Mouse (Mus musculus): ENCODE results near the gene Prima1. TPM values are rescaled to one million over a fixed set of nuclear protein-coding genes. Genes with fewer than 3 reads are reported as not detected.
A peak's percentile ranks its signal among the peaks of the same experiment; 100 is the strongest.

Prima1 gene
- total RNA-seq (2021) = 1 to 10 TPM; 1.3 to 2.1 TPM
- long read RNA-seq, experiment 1, partial matches to known transcripts = 0 of 2 reads
- long read RNA-seq, experiment 1, other reads (novel, unspliced or antisense) = 1 of 2 reads
- long read RNA-seq, experiment 2 = 0 reads

- peak; percentile 74 for DNase-seq
Measured at GRCm38 (mm10) chr12:103242083-103242581, at the start of gene Prima1. Gene Prima1, minus strand, starts transcription at chr12:103242150.

GRCm38 (mm10) chr12:103287276-103287675, 45.3 kb upstream of the Prima1 start:
- DNase-seq = no peak

DNA sequence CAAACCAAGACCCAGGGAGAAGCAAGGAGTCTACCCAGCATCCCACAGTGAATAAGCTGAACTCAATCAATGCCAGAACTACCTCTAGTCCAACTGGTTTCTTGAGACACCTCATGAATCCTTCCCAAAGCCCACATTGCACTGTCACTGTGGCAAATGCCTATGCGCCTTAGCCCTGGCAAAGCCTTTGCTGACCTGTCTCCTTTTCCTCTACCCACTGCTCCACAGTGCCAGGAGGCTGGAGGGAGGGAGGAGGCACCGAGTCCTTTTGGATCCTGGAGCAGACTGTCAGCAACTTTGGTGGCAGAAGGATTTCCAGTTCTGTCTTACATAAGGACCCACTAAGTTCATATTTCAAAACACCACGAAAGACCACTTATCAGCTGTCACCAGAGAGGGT, 41.5 kb upstream of the Prima1 start:
- no peak for DNase-seq

- no peak for DNase-seq
Measured at GRCm38 (mm10) chr12:103282936-103283335, 41.0 kb upstream of the Prima1 start.

- DNase-seq = no peak
Measured at GRCm38 (mm10) chr12:103281912-103282311, 40.0 kb upstream of the Prima1 start.

GRCm38 (mm10) chr12:103281491-103281890, 39.5 kb upstream of the Prima1 start:
- no peak for DNase-seq

DNA sequence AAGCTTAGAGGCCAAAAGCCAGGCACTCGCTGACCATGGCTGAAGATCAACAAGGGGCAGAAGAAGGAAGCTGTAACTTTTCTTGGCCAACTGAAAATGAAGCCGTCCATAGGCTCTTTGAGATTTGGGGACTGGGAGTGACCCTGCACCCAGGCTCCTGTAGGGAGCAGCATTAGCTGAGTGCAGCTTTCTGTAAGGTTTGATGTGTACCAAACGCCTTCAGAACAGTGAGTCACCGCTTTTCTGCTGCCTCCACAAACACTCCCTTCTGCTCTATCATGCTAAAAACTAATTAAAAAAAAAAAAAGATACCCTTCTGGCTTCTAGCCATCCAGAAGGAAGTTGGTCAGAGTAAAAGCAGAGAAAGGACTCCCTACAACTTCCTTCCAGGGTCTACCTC, 34.5 kb upstream of the Prima1 start:
- DNase-seq = no peak

DNA sequence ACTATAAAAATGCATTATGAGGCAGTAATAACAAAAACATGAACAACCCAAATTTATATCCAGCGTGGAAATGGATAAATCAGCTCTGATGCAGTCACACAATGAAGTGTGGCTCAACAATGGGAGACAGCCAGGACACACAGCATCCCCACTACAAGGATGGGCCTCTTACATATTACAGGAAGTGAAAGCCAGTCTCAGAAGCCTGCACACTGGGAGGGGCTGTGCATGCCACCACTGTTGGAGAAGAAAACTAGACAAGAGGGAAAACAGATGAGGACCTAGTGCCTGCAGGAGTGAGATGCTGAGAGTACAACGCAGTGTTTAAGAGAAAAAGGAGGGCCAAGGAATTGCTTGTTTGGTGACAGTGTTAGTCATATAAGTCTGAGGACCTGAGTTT, 31.8 kb upstream of the Prima1 start:
- DNase-seq = no peak

GRCm38 (mm10) chr12:103273051-103273450, 31.1 kb upstream of the Prima1 start:
- DNase-seq = no peak

DNA sequence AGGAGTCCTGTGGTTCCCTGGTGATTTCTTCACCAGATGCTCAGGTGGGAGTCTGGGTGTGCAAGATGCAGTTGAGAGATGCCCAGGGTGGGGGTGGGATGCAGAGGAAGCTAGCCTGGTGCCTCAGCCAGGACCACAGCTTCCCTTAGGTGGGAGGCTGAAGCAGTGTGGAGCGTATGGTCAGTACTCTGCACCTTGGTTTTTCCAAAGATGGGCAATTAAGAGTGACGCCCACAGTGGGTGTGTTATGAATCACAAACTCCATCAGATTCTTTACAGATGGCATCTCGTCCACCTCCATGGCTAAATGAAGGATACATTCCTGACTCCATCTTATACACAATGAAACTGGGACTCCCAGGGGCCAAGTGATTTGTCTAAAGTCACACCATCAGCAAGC, 30.2 kb upstream of the Prima1 start:
- no peak for DNase-seq

GRCm38 (mm10) chr12:103266605-103267004, 24.7 kb upstream of the Prima1 start:
- no peak for DNase-seq

DNA sequence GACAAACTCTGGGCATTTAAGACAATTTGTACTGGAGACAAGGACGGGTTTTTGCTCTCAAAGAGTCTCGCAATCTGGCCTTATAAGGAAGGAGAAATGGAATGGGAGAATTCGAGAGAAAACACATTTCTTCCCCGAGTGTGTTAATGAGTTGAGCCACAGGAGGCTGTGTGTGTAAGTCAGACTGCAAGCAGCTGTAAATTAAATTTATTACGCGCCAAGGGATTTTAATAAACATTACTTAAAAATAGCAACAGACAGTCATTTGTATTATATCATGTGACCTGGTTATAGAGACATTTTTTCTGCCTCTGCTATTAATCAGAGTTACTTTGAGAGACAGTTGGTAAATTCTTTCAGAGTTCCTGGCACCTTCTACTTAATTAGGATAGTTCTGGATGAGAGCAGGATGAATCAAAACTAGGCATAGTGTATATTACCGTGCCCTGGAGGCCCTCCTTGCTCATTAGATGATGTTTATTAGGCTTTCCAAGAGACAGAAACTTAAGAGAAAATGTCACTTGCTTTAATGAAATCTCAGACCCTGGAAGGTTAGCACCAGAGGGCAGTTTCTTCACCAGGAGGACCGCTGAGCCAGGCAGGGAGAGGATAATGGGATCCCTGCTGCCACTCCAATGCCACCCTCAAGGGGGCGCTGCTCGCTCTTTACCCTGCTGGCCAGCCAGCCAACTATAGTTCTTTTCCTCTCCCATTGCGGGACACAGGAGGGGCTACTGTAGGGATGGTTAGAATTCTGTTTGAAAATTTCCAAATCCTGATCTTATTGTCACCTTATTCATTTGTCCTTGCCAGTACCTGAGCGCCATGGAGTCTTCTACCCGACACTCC, 20.3 kb upstream of the Prima1 start:
- DNase-seq = peak; percentile 19

DNA sequence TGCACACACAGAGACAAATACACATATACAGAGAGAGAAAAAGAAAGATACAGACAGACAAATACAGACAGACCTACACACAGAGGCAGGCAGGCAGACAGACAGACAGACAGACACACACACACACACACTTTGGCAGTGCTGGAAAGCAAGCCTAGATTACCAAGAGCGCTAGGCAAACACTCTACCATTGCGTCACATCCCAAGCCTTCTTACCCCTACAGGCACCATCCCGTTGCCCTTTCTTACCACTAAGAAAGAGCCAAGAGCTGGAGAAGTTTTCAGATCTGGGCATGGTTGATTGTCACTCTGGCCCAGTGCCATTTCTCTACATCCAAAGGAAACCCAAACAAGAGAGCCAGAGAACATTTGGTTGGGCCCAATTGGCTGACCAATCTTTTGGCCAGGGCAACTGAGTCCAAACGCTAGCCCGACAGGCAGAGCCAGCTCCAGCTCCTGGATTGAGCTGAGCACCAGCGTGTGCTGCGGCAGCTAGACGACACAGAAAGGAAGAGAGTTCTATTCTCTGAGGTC, 11.0 kb upstream of the Prima1 start:
- no peak for DNase-seq

DNA sequence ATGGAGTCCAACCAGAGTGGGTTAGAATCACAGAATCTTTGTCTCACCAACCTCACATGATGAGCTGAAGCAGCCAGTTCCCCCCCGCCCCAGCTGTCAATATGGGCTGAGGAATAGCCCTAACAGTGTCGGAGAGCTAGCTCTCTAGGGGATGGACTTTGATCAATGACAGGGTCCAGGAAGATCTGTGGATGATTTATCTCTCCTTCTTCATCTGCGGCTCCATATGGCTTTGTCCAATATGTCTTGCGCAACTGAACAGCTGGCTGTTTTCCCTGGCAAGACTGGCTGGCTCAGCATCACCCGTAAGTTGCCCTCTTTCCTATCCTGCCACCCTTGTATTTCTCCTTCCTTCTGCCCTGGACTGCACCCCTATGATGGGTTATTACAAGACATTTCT, 9.2 kb upstream of the Prima1 start:
- DNase-seq = no peak

DNA sequence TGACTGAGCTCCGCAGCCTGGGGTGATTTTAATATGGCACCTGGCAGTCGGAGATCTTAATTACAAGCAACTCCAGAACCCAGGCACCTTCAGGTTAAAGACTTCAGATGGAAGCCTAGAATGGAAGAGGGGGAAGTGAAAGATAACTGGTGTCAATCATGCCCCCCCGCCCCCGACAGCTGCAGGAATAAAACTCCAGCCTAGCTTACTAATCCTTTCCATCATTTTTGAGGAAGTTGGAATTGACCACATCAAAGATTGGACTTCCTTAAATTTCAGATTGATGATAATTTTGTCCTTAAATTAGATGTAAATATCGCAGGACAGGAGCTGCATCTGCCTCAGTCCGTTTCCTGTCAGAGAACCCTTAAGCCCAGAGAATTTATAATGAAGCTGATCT, 8.4 kb upstream of the Prima1 start:
- DNase-seq = no peak

DNA sequence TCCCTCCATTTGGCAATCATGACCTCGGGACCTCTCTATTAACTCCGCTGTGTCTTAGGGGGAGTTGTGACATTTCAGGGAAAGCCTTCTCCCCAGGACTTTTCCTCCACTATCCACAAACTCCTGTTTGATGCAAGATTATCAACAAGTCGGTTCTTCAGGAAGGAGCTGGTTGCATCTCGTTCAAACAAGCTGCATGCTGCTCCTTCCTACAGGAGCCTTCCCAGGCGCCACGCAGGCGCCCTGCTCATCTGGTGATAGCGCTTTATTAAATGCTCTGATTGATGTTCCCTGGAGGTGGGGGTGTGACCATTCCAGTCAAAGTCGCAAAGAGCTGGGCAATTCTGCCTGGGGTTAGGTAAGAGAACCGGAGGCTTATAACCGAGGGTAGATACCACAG, 1.1 kb upstream of the Prima1 start:
- DNase-seq = no peak

DNA sequence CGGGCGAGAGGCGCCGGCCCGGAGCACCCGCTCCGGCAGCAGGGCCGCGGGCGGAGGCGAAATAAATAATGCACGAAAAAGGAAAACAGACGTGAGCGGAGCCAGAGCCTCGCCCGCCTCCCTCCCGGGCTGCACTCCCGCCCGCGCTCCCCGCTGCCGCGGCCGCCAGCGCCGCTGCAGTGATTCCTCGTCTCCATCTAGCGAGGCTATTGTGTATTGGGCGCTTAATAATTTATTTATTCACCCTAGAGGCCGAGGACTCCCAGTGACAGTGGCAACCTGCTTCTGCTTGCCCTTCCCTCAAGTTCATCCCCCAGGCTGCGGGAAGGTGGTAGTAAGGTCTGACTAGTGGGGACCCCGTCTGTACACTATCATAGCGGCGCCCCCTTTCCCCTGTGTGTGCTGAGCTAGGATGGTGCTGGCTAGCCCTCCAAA, 658 bp upstream of the Prima1 start:
- peak; percentile 64 for DNase-seq

- DNase-seq = peak; percentile 11
Measured at GRCm38 (mm10) chr12:103241311-103242082, 453 bp downstream of the Prima1 start.

- DNase-seq = no peak
Measured at GRCm38 (mm10) chr12:103238924-103239460, 3.0 kb downstream of the Prima1 start.

DNA sequence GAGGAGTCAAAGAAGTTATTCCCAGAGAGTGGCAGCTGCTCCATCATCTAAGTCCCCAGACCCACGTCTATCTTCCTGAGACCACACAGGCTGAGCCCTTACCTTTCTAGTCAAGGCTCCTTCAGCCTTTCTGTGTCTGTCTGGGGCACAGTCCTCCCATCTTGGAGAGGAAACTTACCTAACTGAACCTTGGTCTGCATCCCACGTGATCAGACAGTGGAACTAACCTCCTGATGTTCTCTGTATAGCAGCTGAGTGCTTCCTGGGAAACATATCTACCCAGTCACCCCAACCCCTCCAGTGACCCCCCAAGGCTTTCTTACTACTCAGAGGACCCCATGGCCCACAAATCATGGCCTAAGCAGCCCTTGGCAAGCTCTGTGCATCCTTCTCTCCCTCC, 6.1 kb downstream of the Prima1 start:
- DNase-seq = no peak

DNA sequence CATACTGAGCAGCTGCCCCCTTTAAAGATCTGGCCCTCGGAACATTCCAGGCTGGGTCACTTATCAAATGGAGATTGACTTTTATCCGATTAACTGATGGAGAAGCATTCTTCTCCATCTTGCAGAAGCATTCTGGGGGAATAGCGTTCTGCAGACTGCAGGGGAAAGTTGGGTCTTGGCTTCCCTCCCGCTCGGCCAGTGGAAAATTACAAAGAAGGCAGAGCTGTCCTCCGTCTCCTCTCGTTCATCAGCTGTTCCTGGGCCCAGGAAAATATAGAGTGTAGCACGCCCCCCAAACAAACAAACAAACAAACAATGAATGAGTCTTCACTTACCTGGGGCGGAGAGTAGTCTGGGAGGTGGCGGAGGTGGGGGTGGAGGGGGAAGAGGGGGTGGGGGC, 6.7 kb downstream of the Prima1 start:
- DNase-seq = no peak

DNA sequence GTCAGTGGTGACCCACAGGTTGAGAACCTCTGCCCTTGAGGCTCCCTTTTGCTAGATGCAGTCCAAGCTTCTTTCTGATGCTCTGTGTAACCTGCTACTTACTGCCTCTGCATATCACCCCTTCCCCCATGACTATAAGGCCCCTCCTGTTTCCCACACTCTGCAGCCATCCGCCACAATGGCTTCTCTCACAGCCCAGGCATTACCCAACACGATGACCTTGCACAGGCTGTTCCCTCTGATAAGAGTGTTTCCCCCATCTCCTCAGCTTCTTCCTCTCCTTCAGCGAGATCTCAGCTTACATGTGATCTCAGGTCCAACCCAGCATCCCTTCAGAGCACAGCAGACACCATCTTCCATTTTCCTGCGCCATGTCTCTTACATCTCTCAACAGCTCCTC, 12.9 kb downstream of the Prima1 start:
- no peak for DNase-seq

GRCm38 (mm10) chr12:103226121-103226520, 15.8 kb downstream of the Prima1 start:
- DNase-seq = no peak
